Mouse (Mus musculus) kidney, postnatal 14 days (tissue): Measurements from ENCODE around the gene Greb1.

Experiments
- DNase-seq: peaks from one replicate; pipeline ENCODE4 v3.0.0; 2022; ENCODE audit warnings: mixed read lengths

Gene Greb1

GRCm38 (mm10) chr12:16630152-16630865 lies 170.4 kb downstream of the Greb1 start:
- peak; percentile 90 for DNase-seq
